Mouse (Mus musculus) intestine, postnatal 0 days (tissue): ENCODE results near the gene Tmem158. TPM values are rescaled to one million over a fixed set of nuclear protein-coding genes. Genes with fewer than 3 reads are reported as not detected.

Source experiments
- ATAC-seq: fragments of 200-750 bp; cut with Nextera tagmentation; 2 replicates; pipeline ENCODE4 v1.8.0; 2017; ENCODE audit warnings: mild to moderate bottlenecking, moderate TSS enrichment, moderate library complexity
- H3K27ac ChIP-seq: fragments of 300-500 bp; sonication (generic); 2 replicates; pipeline ENCODE4 v1.5.1; 2014; ENCODE audit warnings: mild to moderate bottlenecking, low read depth, low read length, moderate library complexity
- H3K27me3 ChIP-seq: fragments of 300-500 bp; sonication (generic); replicated peaks from 2 replicates; pipeline ENCODE4 v1.6.1; 2014; ENCODE audit warnings: low read length, mixed read lengths; ENCODE audit not compliant: control insufficient read depth, insufficient read depth
- H3K36me3 ChIP-seq: fragments of 300-500 bp; sonication (generic); 2 replicates; pipeline ENCODE4 v1.6.1; 2014; ENCODE audit warnings: mild to moderate bottlenecking, moderate library complexity; ENCODE audit not compliant: control insufficient read depth, insufficient read depth
- H3K4me1 ChIP-seq: fragments of 300-500 bp; sonication (generic); replicated peaks from 2 replicates; pipeline ENCODE4 v1.6.1; 2014; ENCODE audit warnings: antibody characterized with exemption, low read length, mixed read lengths; ENCODE audit not compliant: control insufficient read depth, insufficient read depth
- H3K4me2 ChIP-seq: fragments of 300-500 bp; sonication (generic); replicated peaks from 2 replicates; pipeline ENCODE4 v1.6.1; 2014; ENCODE audit warnings: low read depth, mild to moderate bottlenecking, moderate library complexity
- H3K4me3 ChIP-seq: fragments of 300-500 bp; sonication (generic); 2 replicates; pipeline ENCODE4 v1.5.1; 2014; ENCODE audit warnings: low read depth, low read length
- H3K9ac ChIP-seq: fragments of 300-500 bp; sonication (generic); 2 replicates; pipeline ENCODE4 v1.6.1; 2014; ENCODE audit warnings: mild to moderate bottlenecking, low read depth, low read length
- H3K9me3 ChIP-seq: fragments of 300-500 bp; sonication (generic); 2 replicates; pipeline ENCODE4 v1.6.1; 2016; ENCODE audit warnings: mixed run types; ENCODE audit not compliant: control insufficient read depth
- CTCF ChIP-seq: sonication (generic); IDR thresholded peaks from 2 replicates; pipeline ENCODE4 v1.5.1; 2016; ENCODE audit warnings: low read depth, mild to moderate bottlenecking, control low read depth, antibody characterized with exemption, moderate library complexity
- WGBS: fragments of 180-500 bp; shearing (Covaris S2); extraction: QIAGEN DNeasy Blood & Tissue Kit; methylation state at CpG from one replicate; pipeline ENCODE4 v1.1.7; 2014; 5-methylcytosine and 5-hydroxymethylcytosine counted together
- polyA plus RNA-seq: library from polyadenylated mRNA; unstranded; fragments of >200 nt; fragmentation: Nextera tagmentation; extraction: Ambion mirVana; gene quantifications from 2 replicates; pipeline ENCODE4 v1.2.1, GENCODE M21; 2015

Gene Tmem158
- polyA plus RNA-seq, 1 experiment from 2014 or later = 15.6 TPM

DNA sequence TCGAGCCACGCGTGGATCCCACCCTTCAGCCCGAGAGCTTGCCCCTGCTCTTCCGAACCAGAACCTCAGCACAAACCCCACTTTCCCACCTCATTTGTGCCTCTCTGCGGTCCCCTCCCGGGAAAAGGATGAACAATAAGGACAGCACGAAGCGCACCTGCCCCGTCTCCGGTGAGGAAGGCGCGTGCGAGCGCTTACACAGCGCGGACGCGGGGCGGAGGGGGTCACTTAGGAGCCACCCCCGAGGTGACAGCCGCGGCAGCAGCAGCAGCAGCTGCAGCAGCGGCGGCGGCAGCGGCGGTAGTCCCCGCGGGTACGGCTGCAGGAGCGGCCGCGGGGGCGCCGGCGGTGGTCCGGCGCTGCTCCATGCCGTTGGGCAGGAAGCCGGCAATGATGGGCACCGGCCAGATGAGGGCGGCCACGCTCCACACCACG lies 1.1 kb downstream of the Tmem158 start:
- H3K36me3 ChIP-seq = no peaks in the 10 kb centered on the region
- TF ChIP-seq CTCF = peak; percentile 95
- 0 out of 2 replicates have a peak, but pooled peaks cover 3% of the 10 kb centered on the region for H3K4me1 ChIP-seq
- peak overlapping the region; percentile 58 for H3K9ac ChIP-seq
- 2% methylated on average over 43 of the region's 45 CpGs for WGBS
- peak overlapping the region; percentile 100 for H3K4me2 ChIP-seq
- peak; percentile 20; the same call in 1 of the 2 replicates for ATAC-seq
- H3K27ac ChIP-seq = no peak overlapping the region
- H3K4me3 ChIP-seq = peak overlapping the region; percentile 72
- H3K27me3 ChIP-seq = peaks cover 11% of the 10 kb centered on the region
- H3K9me3 ChIP-seq = no peaks in the 10 kb centered on the region

DNA sequence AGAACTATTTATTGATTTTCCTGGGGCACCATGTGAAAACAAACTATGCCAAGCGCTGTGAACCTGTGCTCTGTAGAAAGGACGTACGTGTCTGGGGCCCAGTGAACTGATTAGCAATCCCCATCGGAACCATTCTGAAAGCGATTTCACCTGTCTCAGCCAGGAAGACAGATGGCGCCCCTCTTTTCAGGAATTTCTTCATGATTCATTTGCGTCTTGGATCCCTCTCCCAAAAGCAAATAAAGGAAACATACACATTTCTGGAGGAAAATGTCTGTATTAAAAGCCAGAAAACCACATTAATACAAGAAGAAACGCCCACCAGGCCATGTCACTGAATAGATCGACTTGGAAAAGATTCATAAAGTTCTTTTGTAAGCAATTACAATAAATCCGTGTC lies 1.8 kb downstream of the Tmem158 start:
- no peak overlapping the region for H3K4me3 ChIP-seq
- H3K27me3 ChIP-seq = peaks cover 11% of the 10 kb centered on the region
- no peak overlapping the region for H3K4me2 ChIP-seq
- no peaks in the 10 kb centered on the region for H3K36me3 ChIP-seq
- 0 out of 2 replicates have a peak, but pooled peaks cover 3% of the 10 kb centered on the region for H3K4me1 ChIP-seq
- no peaks in the 10 kb centered on the region for H3K9me3 ChIP-seq
- ATAC-seq = no peak
- no peak for TF ChIP-seq CTCF
- no peak overlapping the region for H3K27ac ChIP-seq
- WGBS = 40% methylated on average over 10 of the region's 10 CpGs
- H3K9ac ChIP-seq = no peak overlapping the region

DNA sequence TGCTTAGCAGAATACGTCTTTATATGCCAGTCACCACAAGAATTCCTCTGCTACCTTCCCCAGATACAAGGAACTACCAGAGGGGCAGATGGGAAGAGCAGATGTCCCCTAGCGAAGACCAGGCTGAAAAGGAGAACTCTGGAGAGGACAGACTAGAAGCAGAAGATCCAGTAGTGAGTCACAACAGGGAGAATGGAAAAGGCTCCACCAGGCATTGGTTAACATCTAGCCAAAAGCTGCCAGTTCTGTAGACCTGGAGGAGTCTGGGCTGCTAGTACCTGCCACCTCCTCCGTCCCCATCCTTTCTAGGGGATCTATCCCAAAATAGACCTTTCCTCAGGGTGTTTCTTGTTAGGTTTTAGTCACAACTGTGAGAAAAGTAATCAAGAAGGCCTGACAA lies 4.8 kb downstream of the Tmem158 start:
- H3K36me3 ChIP-seq = no peaks in the 10 kb centered on the region
- ATAC-seq = no peak
- H3K4me1 ChIP-seq = 0 out of 2 replicates have a peak, but pooled peaks cover 3% of the 10 kb centered on the region
- H3K27me3 ChIP-seq = peaks cover 11% of the 10 kb centered on the region
- H3K9me3 ChIP-seq = no peaks in the 10 kb centered on the region
- H3K4me3 ChIP-seq = no peak overlapping the region
- H3K4me2 ChIP-seq = no peak overlapping the region
- no peak overlapping the region for H3K9ac ChIP-seq
- no peak for TF ChIP-seq CTCF
- WGBS = 89% methylated on average over 3 of the region's 3 CpGs
- no peak overlapping the region for H3K27ac ChIP-seq

DNA sequence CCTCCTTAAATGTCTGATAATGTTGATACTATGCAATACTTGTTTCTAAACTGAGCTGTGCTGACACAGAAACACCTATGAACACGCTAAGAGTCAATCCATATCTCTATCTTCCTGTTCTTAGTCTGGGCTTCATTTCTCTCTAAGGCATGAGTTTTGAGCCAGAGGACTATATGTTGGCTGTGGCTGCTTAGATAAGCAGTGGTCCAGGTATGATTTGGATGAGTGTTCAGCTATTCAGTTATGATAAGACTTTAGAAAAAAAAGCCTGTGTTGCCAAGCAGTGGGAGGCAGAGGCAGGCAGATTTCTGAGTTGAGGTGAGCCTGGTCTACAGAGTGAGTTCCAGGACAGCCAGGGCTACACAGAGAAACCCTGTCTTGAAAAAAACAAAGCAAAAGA lies 12.6 kb downstream of the Tmem158 start:
- H3K9me3 ChIP-seq = no peaks in the 10 kb centered on the region
- no peaks in the 10 kb centered on the region for H3K27me3 ChIP-seq
- no peak overlapping the region for H3K4me3 ChIP-seq
- ATAC-seq = no peak
- no peaks in the 10 kb centered on the region for H3K36me3 ChIP-seq
- no peak overlapping the region for H3K9ac ChIP-seq
- no peak for TF ChIP-seq CTCF
- WGBS = 79% methylated on average over 1 of the region's 1 CpGs
- no peak overlapping the region for H3K4me2 ChIP-seq
- no peaks in the 10 kb centered on the region for H3K4me1 ChIP-seq
- no peak overlapping the region for H3K27ac ChIP-seq

DNA sequence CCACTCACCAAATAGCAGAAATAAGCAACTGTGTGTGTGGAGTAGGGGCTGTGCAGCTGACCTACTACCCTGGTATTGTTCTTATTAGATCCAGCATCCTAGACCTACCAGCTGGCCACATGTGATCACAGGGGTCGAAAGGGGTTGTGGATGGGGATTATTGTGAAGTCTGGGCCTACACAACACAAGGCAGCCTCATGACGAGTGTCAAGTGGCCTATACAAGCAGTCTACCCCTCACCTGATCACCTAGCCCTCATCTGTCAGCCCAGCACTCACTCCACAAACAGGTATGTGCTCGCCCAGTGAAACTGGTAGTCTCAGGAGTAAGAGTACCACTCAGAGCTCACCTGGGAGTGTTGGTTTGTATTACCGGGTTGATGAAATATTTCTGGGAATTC lies 15.4 kb downstream of the Tmem158 start:
- Histone ChIP-seq H3K4me3 (no peak overlapping the region), H3K4me1 (no peaks in the 10 kb centered on the region), H3K36me3 (no peaks in the 10 kb centered on the region), H3K4me2 (no peak overlapping the region), H3K27me3 (no peaks in the 10 kb centered on the region), H3K9me3 (no peaks in the 10 kb centered on the region), H3K27ac (no peak overlapping the region), H3K9ac (no peak overlapping the region)
- no peak for ATAC-seq
- no peak for TF ChIP-seq CTCF
- WGBS = 90% methylated on average over 4 of the region's 4 CpGs

DNA sequence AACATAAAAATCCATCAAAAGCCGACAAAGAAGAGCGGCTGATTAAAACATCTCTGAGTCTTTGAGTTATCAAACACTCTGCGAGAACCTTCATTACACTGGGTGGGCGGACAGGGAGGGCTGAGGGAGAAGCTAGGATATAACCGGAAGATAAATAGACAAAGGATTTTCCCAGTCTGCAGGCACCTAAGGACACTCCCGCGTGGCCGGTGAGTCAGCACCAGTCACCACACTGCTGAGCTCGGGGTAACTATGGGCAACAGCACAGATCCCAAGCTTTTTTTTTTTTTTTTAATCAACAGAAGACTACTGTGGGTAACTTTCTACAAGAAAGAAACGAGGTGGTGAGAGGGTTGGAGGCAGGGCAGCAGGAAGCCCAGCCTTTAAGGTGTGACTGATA lies 16.6 kb downstream of the Tmem158 start:
- Histone ChIP-seq H3K27me3 (no peaks in the 10 kb centered on the region), H3K36me3 (no peaks in the 10 kb centered on the region), H3K9ac (no peak overlapping the region), H3K4me1 (no peaks in the 10 kb centered on the region), H3K4me2 (no peak overlapping the region), H3K27ac (no peak overlapping the region), H3K4me3 (no peak overlapping the region), H3K9me3 (no peaks in the 10 kb centered on the region)
- no peak for TF ChIP-seq CTCF
- 33% methylated on average over 10 of the region's 10 CpGs for WGBS
- ATAC-seq = 0 out of 2 replicates have a peak, but pooled peaks have one; percentile 45

DNA sequence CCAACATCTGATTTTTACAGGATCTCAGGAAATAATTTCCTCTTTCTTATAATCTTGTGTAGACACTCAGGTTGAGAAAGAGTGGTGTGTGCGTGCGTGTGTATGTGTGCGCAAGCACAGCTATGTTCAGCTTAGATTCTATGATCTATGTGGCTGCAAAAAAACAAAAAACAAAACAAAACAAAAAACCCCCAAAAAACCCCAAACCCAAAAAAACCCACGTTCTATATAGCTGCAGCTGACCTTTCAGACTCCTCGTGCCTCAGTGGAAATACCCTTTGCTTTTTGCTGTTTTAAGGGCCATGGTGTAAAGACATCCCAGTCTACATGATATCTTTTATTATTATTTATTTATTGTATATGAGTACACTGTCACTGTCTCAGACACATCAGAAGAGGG lies 19.4 kb downstream of the Tmem158 start:
- H3K4me1 ChIP-seq = 0 out of 2 replicates have a peak, but pooled peaks cover 5% of the 10 kb centered on the region
- H3K4me2 ChIP-seq = no peak overlapping the region
- no peak overlapping the region for H3K27ac ChIP-seq
- no peak for ATAC-seq
- H3K9ac ChIP-seq = no peak overlapping the region
- H3K36me3 ChIP-seq = no peaks in the 10 kb centered on the region
- TF ChIP-seq CTCF = no peak
- no peak overlapping the region for H3K4me3 ChIP-seq
- no peaks in the 10 kb centered on the region for H3K9me3 ChIP-seq
- 97% methylated on average over 5 of the region's 5 CpGs for WGBS
- no peaks in the 10 kb centered on the region for H3K27me3 ChIP-seq
